Mouse (Mus musculus): ENCODE results near the gene Sell. TPM values are rescaled to one million over a fixed set of nuclear protein-coding genes. Genes with fewer than 3 reads are reported as not detected.

The Sell gene
- polyA plus RNA-seq, 1 experiment, result 7.3 TPM

DNA sequence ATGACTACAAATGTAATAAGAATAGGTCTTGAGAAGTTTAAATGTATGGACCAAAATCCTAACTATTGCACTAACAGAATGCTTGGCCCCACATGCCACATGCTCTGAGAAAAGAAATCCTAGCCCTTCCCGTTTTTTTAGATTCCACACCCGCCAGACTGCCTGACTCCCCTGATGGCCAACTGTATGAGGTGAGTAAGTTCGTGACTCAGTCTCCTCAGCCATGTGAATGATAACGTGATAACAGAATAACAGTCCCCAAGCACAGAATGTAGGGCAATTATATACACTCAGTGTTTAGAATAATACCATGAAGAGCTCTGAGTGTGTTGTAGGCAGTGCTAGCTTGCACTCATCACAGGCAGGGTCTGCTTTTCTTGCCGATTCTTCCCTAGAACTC lies 52.5 kb downstream of the Sell start:
- TF ChIP-seq POLR2A (IDR thresholded peaks at IDR 0.05; ENCODE audit: low read depth, low read length) (no peak), CTCF (conservative IDR thresholded peaks at IDR 0.05; ENCODE audit: insufficient read depth, insufficient read length, low read depth, low read length) (no peak)
- Histone ChIP-seq H3K4me1 (ENCODE audit: control insufficient read depth, insufficient read depth, low read length) (no peaks in the 10 kb centered on the region), H3K27ac (ENCODE audit: insufficient read depth, low read depth, low read length) (no peak overlapping the region), H3K36me3 (ENCODE audit: control insufficient read depth, insufficient read depth, low read length) (no peaks in the 10 kb centered on the region), H3K4me3 (ENCODE audit: insufficient read depth, low read depth, low read length) (no peak overlapping the region), H3K27me3 (replicated peaks; ENCODE audit: control insufficient read depth, insufficient read depth, low read length) (no peaks in the 10 kb centered on the region)
- 81% methylated on average over 5 of the region's 5 CpGs for WGBS
- no peak for DNase-seq

DNA sequence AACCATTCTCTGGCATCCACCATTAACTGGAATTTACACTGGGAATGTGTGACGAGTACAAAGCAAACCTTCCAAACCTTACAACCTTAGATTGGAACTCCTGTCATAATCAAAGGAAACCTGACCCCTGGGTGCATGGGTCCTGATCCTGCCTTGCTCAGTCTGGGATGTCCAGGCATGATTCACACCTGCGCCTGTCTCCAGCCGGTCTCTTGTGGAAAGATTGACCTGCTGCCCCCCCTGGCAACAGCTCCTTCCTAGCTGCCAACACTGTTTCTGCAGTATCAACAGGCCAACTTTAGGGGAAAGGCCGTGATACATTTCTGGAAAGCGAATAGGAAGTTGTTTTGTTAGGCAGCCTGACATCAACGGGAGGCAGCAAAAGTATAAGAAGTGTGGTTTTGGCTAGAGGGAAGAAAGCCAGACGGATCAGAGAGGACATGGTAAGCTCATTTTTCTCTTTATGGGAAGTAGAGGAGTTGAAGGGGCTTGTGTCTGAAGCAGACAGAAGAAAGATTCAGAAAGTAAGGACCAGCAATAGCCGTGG lies 53.2 kb downstream of the Sell start, which contains the start of gene Selp:
Selp (plus strand) TSS at position 318 of the 547 bp plus-strand sequence.
- no peak within 1 kb of the TSS for H3K4me3 ChIP-seq (ENCODE audit: insufficient read depth, low read depth, low read length)
- H3K36me3 ChIP-seq (ENCODE audit: control insufficient read depth, insufficient read depth, low read length), result no peaks in the 10 kb centered on the region
- DNase-seq, result peak; percentile 14
- no peaks in the 10 kb centered on the region for H3K4me1 ChIP-seq (ENCODE audit: control insufficient read depth, insufficient read depth, low read length)
- H3K27ac ChIP-seq (ENCODE audit: insufficient read depth, low read depth, low read length), result no peak within 1 kb of the TSS
- TF ChIP-seq CTCF (conservative IDR thresholded peaks at IDR 0.05; ENCODE audit: insufficient read depth, insufficient read length, low read depth, low read length), result no peak
- H3K27me3 ChIP-seq (replicated peaks; ENCODE audit: control insufficient read depth, insufficient read depth, low read length), result no peaks in the 10 kb centered on the region; the same call in 1 of the 2 replicates
- WGBS, result 47% methylated on average over 8 of the region's 8 CpGs

DNA sequence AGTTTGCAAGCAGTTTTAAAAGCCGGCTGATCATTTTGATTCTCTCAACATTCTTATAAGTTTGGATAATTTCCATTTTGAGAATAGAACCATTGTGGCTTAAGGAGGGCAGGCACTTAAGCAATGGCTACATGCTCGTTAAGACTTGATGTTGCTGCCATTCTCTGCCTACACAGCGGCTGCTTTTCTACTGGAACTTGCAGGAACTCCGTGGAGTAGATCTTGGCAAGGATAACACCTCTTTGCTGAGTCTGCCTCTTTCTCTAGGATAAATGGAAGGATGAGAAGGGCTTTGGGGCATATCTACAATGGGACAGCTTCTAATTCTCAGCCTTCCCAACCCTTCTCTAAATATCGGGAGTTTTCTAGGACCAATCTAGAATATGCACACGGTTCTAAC lies 53.9 kb downstream of the Sell start:
- WGBS, result 80% methylated on average over 6 of the region's 6 CpGs
- Histone ChIP-seq H3K27ac (ENCODE audit: insufficient read depth, low read depth, low read length) (no peak overlapping the region), H3K27me3 (replicated peaks; ENCODE audit: control insufficient read depth, insufficient read depth, low read length) (no peaks in the 10 kb centered on the region; the same call in 1 of the 2 replicates), H3K36me3 (ENCODE audit: control insufficient read depth, insufficient read depth, low read length) (no peaks in the 10 kb centered on the region), H3K4me1 (ENCODE audit: control insufficient read depth, insufficient read depth, low read length) (no peaks in the 10 kb centered on the region), H3K4me3 (ENCODE audit: insufficient read depth, low read depth, low read length) (no peak overlapping the region)
- TF ChIP-seq POLR2A (IDR thresholded peaks at IDR 0.05; ENCODE audit: low read depth, low read length) (no peak), CTCF (conservative IDR thresholded peaks at IDR 0.05; ENCODE audit: insufficient read depth, insufficient read length, low read depth, low read length) (no peak)
- DNase-seq, result no peak

DNA sequence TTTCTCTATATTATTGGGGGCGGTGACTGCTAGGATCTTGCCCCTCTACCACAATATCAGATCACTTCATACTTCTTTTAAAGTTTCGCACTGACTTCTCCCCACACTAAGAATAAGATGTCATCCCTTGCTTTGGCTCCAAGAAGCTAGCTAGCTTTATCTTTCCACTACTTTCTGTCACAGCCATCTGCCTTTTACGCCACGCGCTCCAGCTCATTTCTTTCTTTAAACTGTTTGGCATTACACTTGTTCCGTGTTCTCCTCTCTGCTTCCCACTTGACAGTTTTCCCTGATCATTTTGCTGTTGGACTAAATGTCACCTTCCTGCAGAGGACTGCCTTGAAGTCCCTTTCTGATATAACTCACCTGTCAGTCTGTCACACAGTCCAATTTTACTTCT lies 56.1 kb downstream of the Sell start:
- Histone ChIP-seq H3K27ac (ENCODE audit: insufficient read depth, low read depth, low read length) (no peak overlapping the region), H3K27me3 (replicated peaks; ENCODE audit: control insufficient read depth, insufficient read depth, low read length) (no peaks in the 10 kb centered on the region; the same call in 1 of the 2 replicates), H3K4me3 (ENCODE audit: insufficient read depth, low read depth, low read length) (no peak overlapping the region), H3K36me3 (ENCODE audit: control insufficient read depth, insufficient read depth, low read length) (no peaks in the 10 kb centered on the region), H3K4me1 (ENCODE audit: control insufficient read depth, insufficient read depth, low read length) (no peaks in the 10 kb centered on the region)
- no peak for DNase-seq
- 85% methylated on average over 6 of the region's 6 CpGs for WGBS
- TF ChIP-seq CTCF (conservative IDR thresholded peaks at IDR 0.05; ENCODE audit: insufficient read depth, insufficient read length, low read depth, low read length) (no peak), POLR2A (IDR thresholded peaks at IDR 0.05; ENCODE audit: low read depth, low read length) (no peak)

DNA sequence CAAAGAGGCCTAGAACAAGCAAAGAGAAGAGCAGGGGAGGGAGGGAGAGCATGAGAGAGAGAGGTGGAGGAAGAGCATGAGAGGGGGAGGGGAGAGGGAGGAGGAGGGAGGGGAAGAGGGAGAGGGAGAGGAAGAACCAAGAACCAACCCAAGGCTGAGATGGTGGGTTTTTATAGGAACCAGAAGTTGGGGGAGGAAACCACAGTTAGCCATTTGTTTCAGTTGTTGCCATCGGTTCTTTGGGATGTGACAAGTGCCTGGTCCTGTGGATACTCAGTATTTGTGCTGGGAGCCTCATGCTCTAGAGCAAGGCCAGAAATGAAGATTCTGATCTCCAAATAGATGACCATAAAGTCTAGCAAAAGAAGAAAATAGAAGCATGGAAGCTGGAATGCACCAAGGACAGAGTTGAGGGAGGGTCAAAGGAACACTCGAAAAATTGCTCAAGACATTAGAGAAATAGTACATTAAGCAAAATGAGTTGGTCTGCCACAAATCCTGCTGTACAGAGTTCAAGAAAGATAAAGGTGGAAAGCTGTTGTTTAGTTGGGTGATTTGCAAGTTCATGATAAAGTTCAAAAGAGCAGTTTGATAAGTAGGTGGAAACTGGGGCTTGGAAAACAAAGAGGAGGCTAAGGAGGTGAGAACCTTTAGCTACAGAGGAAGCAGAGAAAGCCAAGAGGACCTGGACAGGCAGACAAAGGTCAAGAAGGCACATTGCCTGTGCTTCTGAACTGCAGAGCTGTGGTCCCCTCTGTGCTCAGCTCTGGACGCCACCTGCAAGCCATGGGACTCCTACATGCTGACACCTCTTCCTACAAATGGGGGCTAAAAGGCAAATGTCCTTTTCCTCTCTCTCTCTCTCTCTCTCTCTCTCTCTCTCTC lies 58.4 kb downstream of the Sell start:
- H3K27me3 ChIP-seq (replicated peaks; ENCODE audit: control insufficient read depth, insufficient read depth, low read length), result no peaks in the 10 kb centered on the region; the same call in 1 of the 2 replicates
- no peak for DNase-seq
- no peak overlapping the region for H3K4me3 ChIP-seq (ENCODE audit: insufficient read depth, low read depth, low read length)
- 65% methylated on average over 3 of the region's 3 CpGs for WGBS
- H3K36me3 ChIP-seq (ENCODE audit: control insufficient read depth, insufficient read depth, low read length), result no peaks in the 10 kb centered on the region
- TF ChIP-seq POLR2A (IDR thresholded peaks at IDR 0.05; ENCODE audit: low read depth, low read length) (no peak), CTCF (conservative IDR thresholded peaks at IDR 0.05; ENCODE audit: insufficient read depth, insufficient read length, low read depth, low read length) (no peak)
- no peak overlapping the region for H3K27ac ChIP-seq (ENCODE audit: insufficient read depth, low read depth, low read length)
- H3K4me1 ChIP-seq (ENCODE audit: control insufficient read depth, insufficient read depth, low read length), result no peaks in the 10 kb centered on the region

DNA sequence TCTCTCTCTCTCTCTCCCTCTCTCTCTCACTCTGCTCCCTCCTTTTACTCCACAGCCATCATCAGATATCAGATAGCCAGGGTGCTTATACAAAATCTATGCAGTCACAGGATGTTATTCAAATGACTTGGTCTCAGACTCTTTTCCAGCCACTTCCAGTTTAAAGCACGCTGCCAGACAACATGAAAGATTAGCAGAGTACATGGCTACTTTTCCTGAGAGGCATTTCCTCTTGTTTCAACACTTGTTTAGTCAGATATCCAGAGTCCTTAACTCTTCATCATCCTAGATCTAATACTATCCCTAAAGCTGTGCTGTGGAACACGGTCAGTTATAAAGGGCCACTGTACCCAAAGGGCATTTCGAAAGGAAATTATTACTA lies 59.0 kb downstream of the Sell start:
- H3K27me3 ChIP-seq (replicated peaks; ENCODE audit: control insufficient read depth, insufficient read depth, low read length), result no peaks in the 10 kb centered on the region; the same call in 1 of the 2 replicates
- no peaks in the 10 kb centered on the region for H3K36me3 ChIP-seq (ENCODE audit: control insufficient read depth, insufficient read depth, low read length)
- H3K4me1 ChIP-seq (ENCODE audit: control insufficient read depth, insufficient read depth, low read length), result no peaks in the 10 kb centered on the region
- no peak overlapping the region for H3K27ac ChIP-seq (ENCODE audit: insufficient read depth, low read depth, low read length)
- DNase-seq, result no peak
- H3K4me3 ChIP-seq (ENCODE audit: insufficient read depth, low read depth, low read length), result no peak overlapping the region
- WGBS, result 69% methylated on average over 3 of the region's 3 CpGs
- TF ChIP-seq POLR2A (IDR thresholded peaks at IDR 0.05; ENCODE audit: low read depth, low read length) (no peak), CTCF (conservative IDR thresholded peaks at IDR 0.05; ENCODE audit: insufficient read depth, insufficient read length, low read depth, low read length) (no peak)

DNA sequence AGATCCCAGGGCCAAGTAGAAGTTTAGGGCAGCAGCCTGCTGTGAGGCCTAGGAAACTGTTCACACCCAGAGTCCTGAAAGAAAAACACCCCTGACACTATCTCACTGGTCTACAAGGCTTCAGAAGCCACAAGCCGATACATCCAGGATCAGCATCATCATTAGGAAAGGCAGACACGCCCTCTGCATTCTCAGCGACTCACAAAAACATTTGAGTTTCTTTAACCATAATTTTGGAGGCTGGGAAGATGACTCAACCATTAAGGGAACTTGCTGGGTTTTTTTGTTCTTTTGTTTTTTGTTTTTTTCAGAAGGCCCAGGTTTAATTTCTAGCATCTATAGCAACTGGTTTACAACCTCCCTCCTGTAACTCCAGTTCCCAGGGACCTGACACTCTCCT lies 62.1 kb downstream of the Sell start:
- DNase-seq, result no peak
- TF ChIP-seq POLR2A (IDR thresholded peaks at IDR 0.05; ENCODE audit: low read depth, low read length) (no peak), CTCF (conservative IDR thresholded peaks at IDR 0.05; ENCODE audit: insufficient read depth, insufficient read length, low read depth, low read length) (no peak)

More for the DNA sequence above, 62.1 kb downstream of the Sell start:
- no peak overlapping the region for H3K27ac ChIP-seq (ENCODE audit: insufficient read depth, low read depth, low read length)
- WGBS, result 72% methylated on average over 3 of the region's 3 CpGs
- H3K4me1 ChIP-seq (ENCODE audit: control insufficient read depth, insufficient read depth, low read length), result no peaks in the 10 kb centered on the region
- H3K36me3 ChIP-seq (ENCODE audit: control insufficient read depth, insufficient read depth, low read length), result no peaks in the 10 kb centered on the region
- H3K4me3 ChIP-seq (ENCODE audit: insufficient read depth, low read depth, low read length), result no peak overlapping the region
- H3K27me3 ChIP-seq (replicated peaks; ENCODE audit: control insufficient read depth, insufficient read depth, low read length), result no peaks in the 10 kb centered on the region; the same call in 1 of the 2 replicates

Measured in kidney, adult 2 months (tissue).